Mouse (Mus musculus): ENCODE data around the gene Eif3k. TPM values are rescaled to one million over a fixed set of nuclear protein-coding genes. Genes with fewer than 3 reads are reported as not detected.

The Eif3k gene
- total RNA-seq, 2 experiments from 2014 or later: 198 to 202 TPM

DNA sequence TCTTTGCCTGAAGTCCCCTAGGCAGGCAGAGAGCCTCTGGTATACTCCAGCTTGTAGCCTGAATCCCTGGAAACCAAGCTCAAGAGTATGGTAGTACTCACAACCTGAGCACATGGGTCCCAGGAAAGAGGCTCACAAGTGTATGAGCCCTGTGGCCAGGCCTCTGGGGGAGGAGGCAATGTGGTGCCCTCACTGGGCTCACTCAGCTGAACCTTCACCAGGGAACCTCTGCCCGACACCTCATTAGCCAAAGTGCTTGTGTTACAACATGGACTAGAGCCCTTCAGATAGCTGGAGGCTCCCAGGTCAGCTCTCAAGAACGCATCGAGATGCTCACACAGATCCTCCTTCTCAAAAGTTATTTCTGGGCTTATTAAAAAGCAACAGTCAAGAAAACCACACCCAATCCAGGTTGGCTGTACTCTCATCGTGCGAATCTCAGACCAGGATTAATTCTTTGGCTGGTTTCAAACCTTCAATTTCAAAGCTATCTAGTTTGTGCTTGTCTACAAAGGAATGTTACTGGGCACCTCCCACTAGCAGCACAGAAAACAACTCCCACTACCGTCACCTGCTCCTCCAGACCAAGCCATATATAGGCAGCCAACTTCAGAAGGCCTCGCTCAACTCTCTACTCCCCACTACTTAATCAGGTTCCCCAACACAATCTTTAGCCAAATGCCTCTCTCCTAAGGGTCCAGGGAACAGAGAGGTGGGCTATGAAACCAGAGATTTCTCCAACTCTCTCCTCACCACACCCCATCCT lies 42.1 kb downstream of the Eif3k start:
- H3K4me3 ChIP-seq: no peak overlapping the region
- peak overlapping the region; percentile 80 for H3K27ac ChIP-seq
- no peak for DNase-seq (ENCODE audit: low spot score in 2 of 2)
- no peak for TF ChIP-seq CTCF (conservative IDR thresholded peaks at IDR 0.05)

DNA sequence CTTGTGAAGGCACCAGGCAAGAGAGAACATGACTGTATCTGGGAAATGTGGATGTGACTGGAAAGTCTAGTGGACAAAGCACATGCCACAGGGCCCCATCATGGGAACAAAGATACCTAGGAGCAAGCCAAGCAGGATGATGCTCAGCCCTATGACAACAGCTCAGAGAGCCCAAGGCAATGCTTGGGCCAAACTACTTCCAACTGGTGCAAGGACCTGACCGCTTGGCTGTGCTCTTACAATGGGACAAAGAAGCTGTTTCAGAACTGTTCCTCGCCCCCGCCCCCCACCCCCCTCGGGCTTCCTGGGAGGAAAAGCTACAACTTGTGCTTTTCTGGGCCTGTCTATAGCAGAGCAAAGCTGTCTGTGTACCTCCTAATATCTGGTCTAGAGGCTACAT lies 43.0 kb downstream of the Eif3k start:
- H3K27ac ChIP-seq: peak overlapping the region; percentile 80

DNA sequence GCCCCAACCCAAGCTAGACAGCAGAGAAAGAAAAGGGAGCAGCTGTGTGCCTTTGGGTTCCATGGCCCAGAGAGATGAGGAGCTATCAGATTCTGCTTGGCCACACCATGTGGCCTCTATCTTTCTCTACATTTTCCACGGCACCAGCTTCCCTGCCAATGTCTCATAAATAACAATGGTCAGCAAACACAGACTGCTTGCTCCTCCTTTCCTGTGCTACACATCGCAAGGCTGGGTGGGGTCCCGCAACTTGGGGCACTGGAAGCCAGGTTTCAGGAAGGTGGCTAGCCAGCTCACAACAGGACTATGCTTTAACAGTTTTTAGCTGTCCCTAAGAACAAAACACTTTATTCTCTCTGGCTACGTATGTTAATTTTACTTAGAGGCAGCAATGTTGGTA lies 44.9 kb downstream of the Eif3k start:
- Histone ChIP-seq H3K4me3 (no peak overlapping the region), H3K27ac (peak overlapping the region; percentile 63)
- no peak for DNase-seq (ENCODE audit: low spot score in 2 of 2)
- TF ChIP-seq CTCF (conservative IDR thresholded peaks at IDR 0.05): no peak

More for the DNA sequence above, 43.0 kb downstream of the Eif3k start:
- no peak for DNase-seq (ENCODE audit: low spot score in 2 of 2)
- no peak overlapping the region for H3K4me3 ChIP-seq
- TF ChIP-seq CTCF (conservative IDR thresholded peaks at IDR 0.05): peak; percentile 39

DNA sequence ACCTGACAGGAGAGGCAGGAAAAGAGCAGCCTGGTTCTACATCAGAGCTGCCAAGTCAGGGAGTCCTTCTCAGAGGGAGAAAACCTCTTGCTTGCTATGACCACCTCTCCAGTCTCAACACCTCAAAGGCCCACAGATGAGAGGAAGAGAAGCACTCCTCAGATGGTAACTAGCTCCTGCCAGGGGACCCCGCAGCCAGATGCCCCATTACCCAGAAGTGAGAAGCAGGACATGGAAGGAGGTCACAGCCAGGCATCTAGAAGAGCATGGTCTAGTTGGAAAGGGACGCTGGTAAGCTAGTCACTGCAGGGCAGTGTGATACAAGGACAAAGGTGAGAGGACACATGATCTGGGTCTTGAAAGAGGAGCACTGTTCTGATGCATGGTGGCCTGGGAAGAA lies 47.8 kb downstream of the Eif3k start:
- 0 out of 2 replicates have a peak overlapping the region, but pooled peaks have one; percentile 10 for H3K27ac ChIP-seq
- TF ChIP-seq CTCF (conservative IDR thresholded peaks at IDR 0.05): no peak
- no peak for DNase-seq (ENCODE audit: low spot score in 2 of 2)

DNA sequence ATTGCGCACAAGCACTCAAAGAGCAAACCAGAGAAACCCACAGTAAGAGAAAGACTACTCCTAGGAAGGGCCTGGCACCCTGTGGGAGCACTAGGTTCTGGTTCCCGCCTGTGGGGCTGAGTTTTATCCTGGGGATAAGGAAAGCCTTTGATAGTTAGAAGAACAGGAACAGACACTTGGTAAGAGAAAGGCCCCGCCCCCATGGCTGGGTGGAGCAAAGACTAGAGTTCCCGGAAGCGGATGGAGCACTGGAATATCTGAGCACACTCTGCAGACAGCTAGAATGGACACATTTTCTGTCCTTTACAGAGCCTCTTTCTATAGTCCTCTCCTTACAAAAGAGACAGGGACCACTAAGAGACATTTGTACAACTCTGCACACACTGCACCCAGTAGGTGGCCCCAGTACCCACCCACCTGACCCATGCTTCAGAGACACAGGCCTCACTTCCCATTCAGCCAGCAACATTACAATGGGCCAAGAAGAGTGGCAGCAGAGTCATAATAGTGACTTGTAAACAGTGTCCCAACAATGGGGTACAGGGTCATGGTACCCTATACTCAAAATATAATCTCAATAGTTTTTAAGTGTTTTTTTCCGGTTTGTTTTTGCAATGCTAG lies 49.1 kb downstream of the Eif3k start:
- Histone ChIP-seq H3K4me3 (no peak overlapping the region), H3K27ac (no peak overlapping the region)
- DNase-seq (ENCODE audit: low spot score in 2 of 2): no peak
- no peak for TF ChIP-seq CTCF (conservative IDR thresholded peaks at IDR 0.05)

More for the DNA sequence above, 47.8 kb downstream of the Eif3k start:
- no peak overlapping the region for H3K4me3 ChIP-seq

DNA sequence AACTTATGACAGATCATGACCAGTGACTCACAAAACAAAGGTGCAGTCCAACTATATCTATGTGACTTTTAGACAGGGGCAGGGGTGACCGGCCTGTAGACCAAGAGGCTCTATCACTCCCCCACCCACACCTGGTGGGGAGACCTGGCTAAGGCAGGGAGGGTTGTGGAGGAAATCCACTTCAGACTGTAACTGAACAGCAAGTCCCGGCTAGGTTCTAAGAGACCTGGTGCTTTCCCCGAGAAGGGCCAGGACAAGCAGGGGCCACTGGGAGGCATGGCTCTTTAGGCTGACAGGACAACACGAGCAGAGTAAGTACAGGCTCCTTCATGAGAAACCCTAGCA lies 50.0 kb downstream of the Eif3k start:
- no peak for DNase-seq (ENCODE audit: low spot score in 2 of 2)
- Histone ChIP-seq H3K27ac (peak overlapping the region; percentile 10; the same call in 1 of the 2 replicates), H3K4me3 (no peak overlapping the region)
- no peak for TF ChIP-seq CTCF (conservative IDR thresholded peaks at IDR 0.05)

DNA sequence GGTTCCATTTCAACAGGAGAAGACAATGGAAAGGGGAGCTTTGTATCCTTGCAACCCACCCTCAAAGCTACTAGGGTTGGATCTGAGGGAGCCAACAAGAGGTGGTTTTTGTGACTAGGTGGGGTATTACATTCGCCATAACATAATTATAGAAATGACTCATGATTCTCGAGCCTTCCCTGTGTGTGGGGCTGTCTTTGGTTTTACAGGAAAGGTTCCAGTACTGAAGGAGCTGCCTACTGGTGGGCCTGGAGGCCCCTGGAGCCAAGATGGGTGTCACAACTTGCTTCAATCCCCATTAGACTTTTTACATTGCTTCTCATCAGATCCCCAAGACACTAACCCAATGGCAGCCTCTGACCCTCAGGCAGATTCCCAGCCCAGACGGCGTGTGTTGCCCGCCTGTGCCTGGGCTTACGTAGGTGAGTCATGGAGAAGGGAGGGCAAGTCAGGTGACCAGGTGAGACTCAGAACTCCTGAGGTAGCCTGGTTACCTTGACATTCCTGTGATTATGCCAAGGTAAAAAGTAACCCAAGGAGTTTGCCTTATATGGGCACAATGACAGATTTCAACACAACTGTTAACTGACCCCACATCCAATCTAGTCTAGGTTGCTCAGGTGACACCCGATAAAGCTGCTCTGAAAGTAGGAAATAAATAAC lies 50.5 kb downstream of the Eif3k start:
- Histone ChIP-seq H3K4me3 (no peak overlapping the region), H3K27ac (peak overlapping the region; percentile 57; the same call in 1 of the 2 replicates)
- DNase-seq (ENCODE audit: low spot score in 2 of 2): no peak
- no peak for TF ChIP-seq CTCF (conservative IDR thresholded peaks at IDR 0.05)

DNA sequence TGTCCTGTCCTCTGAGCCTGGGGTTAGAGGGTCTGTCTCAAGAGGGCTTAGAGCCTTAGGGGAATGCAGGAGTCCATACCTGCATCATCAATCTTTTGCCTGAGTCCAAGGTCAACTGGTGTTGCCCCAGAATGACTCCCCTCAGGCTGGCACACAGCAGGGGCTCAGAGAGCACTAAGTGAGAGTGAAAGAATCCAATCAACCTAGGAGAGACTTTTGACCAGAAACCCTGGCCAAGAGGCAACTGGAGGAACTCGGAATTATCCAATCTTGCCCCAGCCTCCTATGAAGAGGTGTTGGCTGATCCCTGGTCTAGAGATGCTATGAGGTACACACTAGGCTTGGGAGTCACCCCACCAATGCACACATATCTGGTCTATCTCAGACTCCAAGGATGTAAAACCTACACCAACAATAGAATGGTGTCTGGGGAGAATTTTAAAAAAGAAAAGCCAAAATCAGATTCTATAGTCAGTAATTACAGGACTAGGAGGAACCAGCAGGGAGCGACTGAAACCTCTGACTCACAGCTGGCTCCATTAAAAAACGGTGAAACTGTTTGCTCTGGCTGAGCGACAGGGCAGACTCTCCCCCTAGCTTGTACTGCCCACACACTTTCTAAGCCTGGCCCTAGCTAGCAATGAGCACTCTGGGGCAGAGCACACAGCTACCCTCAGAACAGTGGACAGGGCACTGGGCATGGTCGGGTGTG lies 51.2 kb downstream of the Eif3k start:
- peak overlapping the region; percentile 57; the same call in 1 of the 2 replicates for H3K27ac ChIP-seq
- H3K4me3 ChIP-seq: no peak overlapping the region
- TF ChIP-seq CTCF (conservative IDR thresholded peaks at IDR 0.05): 0 out of 2 replicates have a peak, but pooled peaks have one; percentile 16
- no peak for DNase-seq (ENCODE audit: low spot score in 2 of 2)

DNA sequence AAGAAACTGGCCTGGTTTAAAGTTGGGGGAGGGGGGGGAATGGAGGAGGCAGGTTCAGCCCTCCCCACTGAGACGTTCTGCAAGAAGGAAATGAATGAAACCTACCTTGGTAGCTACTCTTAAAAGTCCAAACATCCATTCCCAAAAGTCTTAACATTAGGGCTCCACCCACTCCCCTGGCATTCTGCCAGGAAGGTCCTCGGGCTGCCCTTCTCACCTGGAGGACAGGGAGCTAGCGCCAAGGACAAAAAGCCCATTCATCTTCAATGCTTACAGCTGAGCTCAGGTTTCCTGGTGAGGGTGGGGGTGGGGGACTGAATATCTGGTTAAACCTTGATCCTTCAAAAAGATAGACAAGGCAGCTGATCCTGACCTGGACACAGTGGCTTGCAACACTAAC lies 52.3 kb downstream of the Eif3k start:
- H3K4me3 ChIP-seq: no peak overlapping the region
- H3K27ac ChIP-seq: 0 out of 2 replicates have a peak overlapping the region, but pooled peaks have one; percentile 20
- no peak for DNase-seq (ENCODE audit: low spot score in 2 of 2)
- no peak for TF ChIP-seq CTCF (conservative IDR thresholded peaks at IDR 0.05)

DNA sequence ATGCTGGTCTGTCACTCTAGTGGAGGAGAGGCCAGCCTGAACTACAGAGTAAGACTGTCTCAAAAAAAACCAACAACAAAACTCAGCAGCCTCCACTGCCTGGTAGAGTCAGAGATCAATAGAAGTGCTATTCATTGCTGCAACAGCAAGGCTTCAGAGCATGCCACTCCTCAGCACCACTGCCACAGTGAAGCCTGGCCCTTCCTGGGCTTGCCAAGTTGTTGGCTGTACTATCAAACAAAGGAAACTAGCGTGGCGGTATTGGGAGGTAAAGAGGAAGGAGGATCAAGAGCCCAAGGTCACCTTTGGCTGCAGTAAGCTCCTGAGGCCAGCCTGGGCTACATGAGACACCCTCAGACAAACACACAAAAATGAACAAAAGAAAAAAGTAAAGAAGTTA lies 55.5 kb downstream of the Eif3k start:
- DNase-seq (ENCODE audit: low spot score in 2 of 2): no peak
- no peak for TF ChIP-seq CTCF (conservative IDR thresholded peaks at IDR 0.05)
- Histone ChIP-seq H3K27ac (peak overlapping the region; percentile 92), H3K4me3 (no peak overlapping the region)

DNA sequence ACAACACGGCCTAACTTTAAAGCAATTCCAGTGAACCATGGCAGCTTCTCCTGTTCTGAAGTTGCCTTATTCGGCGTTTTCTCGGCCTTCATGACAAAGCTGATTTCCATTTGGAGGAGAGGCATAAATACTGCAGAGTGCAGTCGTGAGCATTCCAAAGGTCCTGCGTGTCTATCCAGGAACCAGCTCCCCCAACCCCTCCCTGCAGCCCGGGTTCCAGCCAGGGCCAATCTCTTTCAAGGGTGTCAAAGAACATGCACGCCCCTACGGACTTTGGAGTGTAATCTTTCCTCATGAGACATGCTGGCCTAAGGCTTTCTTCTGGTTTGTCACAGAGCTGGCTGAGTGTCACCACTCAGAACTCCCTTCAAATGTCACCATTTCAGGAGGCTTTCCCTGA lies 56.3 kb downstream of the Eif3k start:
- Histone ChIP-seq H3K4me3 (no peak overlapping the region), H3K27ac (peak overlapping the region; percentile 92)
- no peak for TF ChIP-seq CTCF (conservative IDR thresholded peaks at IDR 0.05)
- no peak for DNase-seq (ENCODE audit: low spot score in 2 of 2)

DNA sequence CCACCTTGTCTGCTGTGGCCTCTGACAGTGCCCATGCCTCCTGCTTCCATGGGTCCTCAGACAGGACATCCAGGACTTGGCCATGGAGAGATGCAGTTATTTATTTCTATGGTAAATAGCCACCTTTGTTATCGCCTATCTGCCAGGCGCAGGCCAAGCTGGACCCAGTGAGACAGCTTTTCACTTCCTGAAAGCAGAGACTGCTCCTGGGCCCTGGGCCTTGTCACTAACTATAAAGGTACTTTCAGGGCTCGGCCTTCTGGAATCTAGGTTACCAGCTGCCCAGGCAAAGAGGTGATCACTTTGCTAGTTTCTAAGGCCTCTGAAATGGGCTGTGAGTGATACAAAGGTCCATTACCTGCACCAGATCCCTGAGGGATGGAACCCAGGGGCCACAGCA lies 56.9 kb downstream of the Eif3k start:
- Histone ChIP-seq H3K27ac (peak overlapping the region; percentile 92), H3K4me3 (no peak overlapping the region)
- no peak for DNase-seq (ENCODE audit: low spot score in 2 of 2)
- TF ChIP-seq CTCF (conservative IDR thresholded peaks at IDR 0.05): no peak

DNA sequence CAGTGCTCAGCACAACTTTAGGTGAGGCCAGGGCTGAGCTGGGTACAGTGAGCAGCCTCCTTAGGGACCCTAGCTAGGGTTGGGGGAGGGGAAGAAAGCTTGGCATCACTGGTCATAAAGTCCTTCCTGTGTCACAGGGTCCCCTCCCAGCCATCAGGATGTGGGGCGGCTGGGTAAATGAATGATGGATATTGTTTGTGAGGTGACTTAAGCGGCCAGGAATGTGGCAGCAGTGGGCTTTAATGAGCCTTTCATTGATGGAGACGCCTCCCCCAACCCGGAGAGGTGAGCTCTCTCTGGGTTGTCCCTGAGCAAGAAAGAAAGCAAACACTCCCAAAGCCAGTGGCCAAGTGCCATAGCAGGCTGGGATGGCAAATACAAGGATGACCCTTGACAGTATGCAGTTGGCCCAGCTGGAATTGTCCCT lies 57.8 kb downstream of the Eif3k start:
- H3K4me3 ChIP-seq: no peak overlapping the region
- H3K27ac ChIP-seq: peak overlapping the region; percentile 92
- no peak for TF ChIP-seq CTCF (conservative IDR thresholded peaks at IDR 0.05)
- no peak for DNase-seq (ENCODE audit: low spot score in 2 of 2)

Measured in layer of hippocampus, adult 2 months (tissue).